Comparison of ENCODE assay signal across 8 mouse cellular contexts in the genomic region with DNA sequence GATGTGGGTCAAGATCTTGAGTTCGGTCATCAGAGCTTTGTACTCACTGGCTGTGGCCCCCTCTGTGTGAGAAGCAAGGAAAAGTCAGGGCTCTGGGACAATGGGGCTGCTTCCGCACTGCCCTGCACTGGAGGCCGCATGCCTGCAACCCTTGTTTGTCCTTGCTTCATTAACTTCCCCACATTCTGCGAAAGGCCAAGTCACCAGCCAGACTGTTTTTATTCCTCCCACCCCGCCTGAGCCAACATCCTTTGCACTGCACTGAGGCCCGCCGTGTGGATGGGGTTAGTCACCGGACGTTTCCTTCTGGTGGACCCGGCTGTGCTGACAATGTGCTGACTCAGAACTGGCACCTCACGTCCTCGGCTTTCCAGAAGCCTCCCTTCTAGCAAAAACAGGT.
DNase-seq lines count a peak whose midpoint lies in the region; ATAC-seq and TF ChIP-seq lines count a peak whose summit lies in the region.

No protein-coding gene starts in this region.

- no peak for DNase-seq in hindbrain, embryonic 14.5 days (ENCODE audit: low spot score)
- DNase-seq in brain, embryonic 14.5 days (ENCODE audit: low read depth), result peak; percentile 7
- peak; percentile 46 for DNase-seq in heart, postnatal 0 days (ENCODE audit: low spot score)
- no peak for DNase-seq in gastrocnemius, postnatal 14 days
- no peak for DNase-seq in gastrocnemius, postnatal 25 days
- no peak for DNase-seq in layer of hippocampus, adult 9-10 months (ENCODE audit: low spot score)

- no peak overlapping the region for H3K9ac ChIP-seq in hindbrain, embryonic 15.5 days
- H3K9ac ChIP-seq in hindbrain, embryonic 14.5 days, result no peak overlapping the region
- no peak overlapping the region for H3K9ac ChIP-seq in heart, postnatal 0 days (replicated peaks; ENCODE audit: low read depth, low read length)
- H3K9ac ChIP-seq in lung, embryonic 15.5 days, result no peak overlapping the region

- ATAC-seq in hindbrain, embryonic 15.5 days (ENCODE audit: low FRiP score, low read depth), result peak; percentile 42
- no peak for ATAC-seq in hindbrain, embryonic 14.5 days (ENCODE audit: low FRiP score)
- peak; percentile 82 for ATAC-seq in heart, postnatal 0 days (ENCODE audit: insufficient read depth, low read depth)
- peak; percentile 60 for ATAC-seq in lung, embryonic 15.5 days (ENCODE audit: borderline replicate concordance, extremely low read depth, low FRiP score, low TSS enrichment)

- H3K4me3 ChIP-seq in hindbrain, embryonic 15.5 days, result no peak overlapping the region
- H3K4me3 ChIP-seq in hindbrain, embryonic 14.5 days (replicated peaks; ENCODE audit: low read length), result no peak overlapping the region
- no peak overlapping the region for H3K4me3 ChIP-seq in heart, postnatal 0 days (ENCODE audit: low read depth, low read length)
- no peak overlapping the region for H3K4me3 ChIP-seq in lung, embryonic 15.5 days

- intact Hi-C loops in gastrocnemius, postnatal 14 days (cut with DNase I; ENCODE audit: low total_unique reads), result loop anchor here (5.0 kb wide), 1 partner anchor 257 kb away; no protein-coding TSS in a partner anchor

- H3K27ac ChIP-seq in hindbrain, embryonic 15.5 days (replicated peaks), result no peak overlapping the region; the same call in 1 of the 2 replicates
- H3K27ac ChIP-seq in hindbrain, embryonic 14.5 days, result no peak overlapping the region
- peak overlapping the region; percentile 59 for H3K27ac ChIP-seq in heart, postnatal 0 days (ENCODE audit: low read depth)
- H3K27ac ChIP-seq in lung, embryonic 15.5 days, result peak overlapping the region; percentile 63; the same call in 1 of the 2 replicates

- TF ChIP-seq POLR2A in brain, embryonic 14.5 days (IDR thresholded peaks at IDR 0.05; ENCODE audit: borderline replicate concordance, extremely low read depth, insufficient read depth, insufficient read length, poor library complexity, severe bottlenecking), result no peak

- no peaks in the 10 kb centered on the region for H3K9me3 ChIP-seq in hindbrain, embryonic 15.5 days
- H3K9me3 ChIP-seq in hindbrain, embryonic 14.5 days (ENCODE audit: control insufficient read depth, low read length), result no peaks in the 10 kb centered on the region
- H3K9me3 ChIP-seq in heart, postnatal 0 days (replicated peaks; ENCODE audit: control insufficient read depth, low read length), result no peaks in the 10 kb centered on the region
- H3K9me3 ChIP-seq in lung, embryonic 15.5 days, result no peaks in the 10 kb centered on the region

- TF ChIP-seq CTCF in brain, embryonic 14.5 days (IDR thresholded peaks at IDR 0.05; ENCODE audit: borderline replicate concordance, extremely low read depth, insufficient read depth, insufficient read length), result no peak
- TF ChIP-seq CTCF in heart, postnatal 0 days (IDR thresholded peaks at IDR 0.05; ENCODE audit: low read depth), result no peak

- H3K4me2 ChIP-seq in hindbrain, embryonic 15.5 days, result no peak overlapping the region
- no peak overlapping the region for H3K4me2 ChIP-seq in hindbrain, embryonic 14.5 days (replicated peaks)
- no peak overlapping the region for H3K4me2 ChIP-seq in heart, postnatal 0 days (ENCODE audit: low read depth, low read length)
- H3K4me2 ChIP-seq in lung, embryonic 15.5 days, result no peak overlapping the region

- no peaks in the 10 kb centered on the region for H3K36me3 ChIP-seq in hindbrain, embryonic 15.5 days
- no peaks in the 10 kb centered on the region for H3K36me3 ChIP-seq in hindbrain, embryonic 14.5 days (replicated peaks; ENCODE audit: control insufficient read depth, insufficient read depth)
- H3K36me3 ChIP-seq in heart, postnatal 0 days (replicated peaks; ENCODE audit: control insufficient read depth, insufficient read depth, low read length), result no peaks in the 10 kb centered on the region
- H3K36me3 ChIP-seq in lung, embryonic 15.5 days, result no peaks in the 10 kb centered on the region

- 58% methylated on average over 12 of the region's 12 CpGs for WGBS in hindbrain, embryonic 15.5 days
- 51% methylated on average over 12 of the region's 12 CpGs for WGBS in hindbrain, embryonic 14.5 days
- 45% methylated on average over 12 of the region's 12 CpGs for WGBS in heart, postnatal 0 days
- 34% methylated on average over 12 of the region's 12 CpGs for WGBS in lung, embryonic 15.5 days

- H3K27me3 ChIP-seq in hindbrain, embryonic 15.5 days, result no peaks in the 10 kb centered on the region
- H3K27me3 ChIP-seq in hindbrain, embryonic 14.5 days (ENCODE audit: control insufficient read depth, insufficient read depth, low read length), result no peaks in the 10 kb centered on the region
- no peaks in the 10 kb centered on the region for H3K27me3 ChIP-seq in heart, postnatal 0 days (ENCODE audit: control insufficient read depth, insufficient read depth, low read length)
- H3K27me3 ChIP-seq in lung, embryonic 15.5 days, result no peaks in the 10 kb centered on the region

- H3K4me1 ChIP-seq in hindbrain, embryonic 15.5 days (replicated peaks), result no peaks in the 10 kb centered on the region
- no peaks in the 10 kb centered on the region for H3K4me1 ChIP-seq in hindbrain, embryonic 14.5 days (replicated peaks; ENCODE audit: control insufficient read depth, insufficient read depth, low read length)
- H3K4me1 ChIP-seq in heart, postnatal 0 days (ENCODE audit: control insufficient read depth, insufficient read depth), result peaks cover 3% of the 10 kb centered on the region; the same call in 1 of the 2 replicates
- peaks cover 3% of the 10 kb centered on the region; the same call in 1 of the 2 replicates for H3K4me1 ChIP-seq in lung, embryonic 15.5 days

- TF ChIP-seq EP300 in heart, postnatal 0 days (IDR thresholded peaks at IDR 0.05; ENCODE audit: low read depth), result no peak

Comparison
In these comparisons a context has a peak if more than half of its experiments do, and no peak if none do; other contexts are left out.
1. H3K27ac ChIP-seq: peak in heart, postnatal 0 days (single experiment) and lung, embryonic 15.5 days (single experiment); none in hindbrain, embryonic 15.5 days (single experiment) and hindbrain, embryonic 14.5 days (single experiment).
2. DNase-seq: peak in brain, embryonic 14.5 days (single experiment) and heart, postnatal 0 days (single experiment); none in hindbrain, embryonic 14.5 days (single experiment), gastrocnemius, postnatal 14 days (single experiment), gastrocnemius, postnatal 25 days (single experiment) and layer of hippocampus, adult 9-10 months (single experiment).